Mouse (Mus musculus): ENCODE measurements around the gene BC107364.
"Not testable (repeated sequence)": the region's sequence is repeated elsewhere in the genome, so short reads cannot be mapped to it uniquely, and the experiment has no call there.

The BC107364 gene

DNA sequence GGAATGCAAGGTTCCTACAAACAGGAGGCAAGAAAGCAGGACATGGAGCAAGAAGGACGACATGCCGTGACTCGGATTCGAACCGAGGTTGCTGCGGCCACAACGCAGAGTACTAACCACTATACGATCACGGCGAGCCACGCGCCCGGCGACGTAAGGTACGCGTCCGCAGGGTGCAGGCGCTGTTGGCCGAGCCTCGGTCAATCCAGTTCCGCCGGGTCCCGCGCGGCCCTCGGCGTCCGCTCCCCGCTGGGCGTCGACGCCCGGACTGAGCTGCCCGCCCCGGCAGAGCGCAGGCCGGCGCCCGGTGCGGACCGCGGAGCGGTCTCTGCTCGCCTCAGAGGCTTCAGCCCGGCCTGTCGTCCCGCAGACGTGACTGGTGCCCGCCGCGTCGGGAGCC, 5.9 kb upstream of the BC107364 start:
- DNase-seq (ENCODE audit: extremely low read depth, insufficient read length, low spot score) = not testable (repeated sequence)

DNA sequence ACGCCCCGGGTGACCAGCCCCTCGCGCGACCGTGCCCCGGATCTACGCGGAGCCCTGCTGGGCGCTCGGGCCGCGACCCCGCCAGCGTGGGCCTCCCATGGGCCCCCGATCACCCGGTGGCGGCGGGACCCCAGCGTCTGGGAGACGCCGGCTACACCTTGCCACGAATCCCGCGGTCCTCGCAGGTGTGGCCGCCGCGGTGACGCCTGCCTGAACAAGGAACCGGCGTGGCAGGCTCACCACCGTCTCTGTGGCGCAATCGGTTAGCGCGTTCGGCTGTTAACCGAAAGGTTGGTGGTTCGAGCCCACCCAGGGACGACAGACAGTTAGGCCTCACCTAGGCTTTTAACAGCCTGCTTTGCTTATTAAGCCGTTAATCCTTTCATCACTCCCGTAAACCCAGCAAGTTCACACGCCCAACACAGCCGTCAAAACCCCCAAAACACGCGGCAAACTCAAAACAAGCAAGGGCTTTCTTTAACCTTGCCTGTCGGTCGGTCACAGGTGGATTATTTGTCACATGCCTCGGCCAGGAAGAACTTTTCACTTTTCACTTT, 847 bp downstream of the BC107364 start:
- not testable (repeated sequence) for DNase-seq (ENCODE audit: extremely low read depth, insufficient read length, low spot score)

- not testable (repeated sequence) for DNase-seq (ENCODE audit: extremely low read depth, insufficient read length, low spot score)
Observed at GRCm38 (mm10) chr3:96450586-96450896, 1.6 kb downstream of the BC107364 start.

- DNase-seq (ENCODE audit: extremely low read depth, insufficient read length, low spot score) = not testable (repeated sequence)
Observed at GRCm38 (mm10) chr3:96449762-96450585, 2.1 kb downstream of the BC107364 start.

GRCm38 (mm10) chr3:96445436-96445835, 6.7 kb downstream of the BC107364 start:
- DNase-seq (ENCODE audit: extremely low read depth, insufficient read length, low spot score) = no peak

DNA sequence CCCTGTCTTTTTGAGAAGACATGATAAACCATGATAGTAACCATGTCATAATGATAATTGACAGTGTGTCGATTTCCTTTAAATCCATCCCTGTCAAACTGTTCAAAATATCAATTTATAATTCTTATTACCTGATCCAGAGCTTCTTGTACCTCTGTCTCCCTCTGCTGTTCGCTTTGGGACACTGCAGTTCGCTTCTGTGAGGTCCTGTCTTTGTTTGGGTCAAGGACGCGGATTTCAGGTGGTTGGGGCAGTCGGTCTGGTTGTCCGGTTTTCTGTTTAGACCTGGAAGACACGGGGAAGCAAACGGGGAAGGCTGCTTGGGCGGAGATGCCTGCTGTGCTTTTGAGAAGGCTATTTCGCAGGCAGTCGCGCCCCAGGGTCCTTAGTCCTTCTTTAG, 11.5 kb downstream of the BC107364 start:
- DNase-seq (ENCODE audit: extremely low read depth, insufficient read length, low spot score) = peak; percentile 24

GRCm38 (mm10) chr3:96435557-96436091, 16.5 kb downstream of the BC107364 start:
- DNase-seq (ENCODE audit: extremely low read depth, insufficient read length, low spot score) = no peak

- DNase-seq (ENCODE audit: extremely low read depth, insufficient read length, low spot score) = no peak
Observed at GRCm38 (mm10) chr3:96432207-96432606, 19.9 kb downstream of the BC107364 start.

GRCm38 (mm10) chr3:96429819-96430132, 22.3 kb downstream of the BC107364 start:
- no peak for DNase-seq (ENCODE audit: extremely low read depth, insufficient read length, low spot score)

DNA sequence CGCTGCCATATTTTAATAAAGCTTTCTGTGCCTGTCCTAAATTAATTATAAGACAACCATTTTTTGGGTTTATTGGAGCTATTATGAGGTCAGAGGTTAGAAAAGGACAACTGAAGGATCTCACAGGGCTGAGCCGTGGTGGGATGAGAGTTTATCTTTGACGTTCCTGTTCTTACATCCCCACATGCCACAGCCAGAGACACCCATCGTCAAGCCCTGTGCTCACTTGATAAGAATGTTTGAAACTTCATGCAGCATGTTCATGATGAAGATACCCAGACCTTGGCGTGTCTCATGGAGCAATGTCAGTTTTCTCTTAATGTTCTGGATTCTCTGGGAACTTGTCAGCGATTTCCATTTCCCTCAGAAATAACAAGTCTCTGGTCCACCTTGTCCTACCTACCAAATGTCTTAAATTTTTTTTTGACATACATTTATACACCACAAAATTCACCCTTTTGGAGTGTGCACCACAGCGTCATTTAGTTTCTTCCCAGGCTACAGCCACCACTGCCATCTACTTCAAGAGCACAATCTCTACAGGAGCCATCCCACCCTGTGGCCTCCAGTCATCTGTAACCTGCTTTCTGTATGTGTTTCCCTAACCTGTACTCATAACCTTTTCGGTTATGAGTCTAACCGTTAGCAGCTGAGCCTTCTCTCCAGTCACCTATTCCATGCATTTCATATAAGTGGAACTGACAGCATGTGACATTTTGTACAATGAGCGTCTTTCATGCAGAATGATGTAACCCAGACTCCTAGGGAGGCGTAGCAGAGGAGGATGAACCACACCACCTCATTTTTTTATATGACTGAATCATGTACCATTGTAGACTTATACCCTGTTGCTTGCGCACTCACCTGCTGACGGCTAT, 22.9 kb downstream of the BC107364 start:
- no peak for DNase-seq (ENCODE audit: extremely low read depth, insufficient read length, low spot score)

GRCm38 (mm10) chr3:96427761-96428462, 24.2 kb downstream of the BC107364 start:
- DNase-seq (ENCODE audit: extremely low read depth, insufficient read length, low spot score) = peak; percentile 79

- peak; percentile 45 for DNase-seq (ENCODE audit: extremely low read depth, insufficient read length, low spot score)
Observed at GRCm38 (mm10) chr3:96427311-96427710, 24.8 kb downstream of the BC107364 start.

GRCm38 (mm10) chr3:96426268-96426667, 25.8 kb downstream of the BC107364 start:
- DNase-seq (ENCODE audit: extremely low read depth, insufficient read length, low spot score) = no peak

- not testable (repeated sequence) for DNase-seq (ENCODE audit: extremely low read depth, insufficient read length, low spot score)
Observed at GRCm38 (mm10) chr3:96424447-96424846, 27.7 kb downstream of the BC107364 start.

DNA sequence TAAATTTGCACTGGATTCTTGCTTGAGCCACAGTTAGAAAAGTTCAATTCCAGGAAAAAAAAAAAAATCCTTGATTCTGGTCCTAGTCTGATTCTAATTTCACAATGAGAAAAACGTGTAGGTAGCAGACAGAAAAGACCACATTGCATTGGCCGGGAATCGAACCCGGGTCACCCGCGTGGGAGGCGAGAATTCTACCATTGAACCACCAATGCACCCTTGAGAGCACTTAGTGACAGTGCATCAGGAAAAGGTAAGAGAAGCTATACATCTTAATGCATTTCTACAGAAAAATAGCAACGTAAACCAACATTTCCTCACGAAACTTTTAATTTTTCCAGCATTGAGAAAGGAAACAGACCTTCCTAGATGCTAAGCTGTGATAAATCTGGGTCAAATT, 28.2 kb downstream of the BC107364 start:
- DNase-seq (ENCODE audit: extremely low read depth, insufficient read length, low spot score) = peak; percentile 46

DNA sequence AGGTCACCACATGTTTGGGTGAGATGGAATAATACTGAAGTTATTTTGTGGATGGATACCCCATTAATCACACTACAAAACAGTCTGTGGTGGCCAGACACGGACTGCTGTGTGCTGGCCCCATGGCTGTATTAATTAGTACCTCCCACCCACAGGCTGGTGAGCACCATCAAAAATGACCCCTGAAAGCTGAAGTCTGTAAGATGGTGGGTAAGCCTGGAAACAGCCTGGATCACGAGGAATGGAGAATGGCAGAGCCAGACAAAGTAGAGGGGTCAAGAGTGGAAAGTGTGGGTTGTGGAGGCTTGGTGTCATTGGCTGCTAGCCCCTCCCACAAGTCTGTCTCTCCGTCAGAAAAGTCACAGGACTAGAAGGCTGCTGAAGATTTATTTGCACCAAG, 31.3 kb downstream of the BC107364 start:
- DNase-seq (ENCODE audit: extremely low read depth, insufficient read length, low spot score) = no peak

DNA sequence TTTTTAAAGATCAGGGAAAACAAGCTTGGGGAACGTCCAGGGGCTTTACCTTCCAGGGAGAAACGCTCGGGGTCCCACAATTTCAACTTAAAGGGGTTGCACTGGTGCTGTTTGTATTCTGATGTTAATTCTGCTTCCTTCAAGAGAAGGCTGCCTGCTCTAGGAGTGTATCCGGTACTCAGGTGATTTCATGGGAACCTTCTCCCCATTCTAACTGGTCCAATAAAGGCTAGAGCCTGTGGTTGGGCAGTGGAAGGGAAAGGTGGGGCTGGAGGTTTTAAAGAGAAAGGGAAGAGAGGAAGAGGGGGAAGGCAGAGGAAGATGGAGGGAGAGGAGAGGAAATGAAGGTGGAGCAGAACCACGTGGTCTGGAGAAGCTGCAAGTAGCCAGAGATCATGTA, 33.2 kb downstream of the BC107364 start:
- not testable (repeated sequence) for DNase-seq (ENCODE audit: extremely low read depth, insufficient read length, low spot score)

DNA sequence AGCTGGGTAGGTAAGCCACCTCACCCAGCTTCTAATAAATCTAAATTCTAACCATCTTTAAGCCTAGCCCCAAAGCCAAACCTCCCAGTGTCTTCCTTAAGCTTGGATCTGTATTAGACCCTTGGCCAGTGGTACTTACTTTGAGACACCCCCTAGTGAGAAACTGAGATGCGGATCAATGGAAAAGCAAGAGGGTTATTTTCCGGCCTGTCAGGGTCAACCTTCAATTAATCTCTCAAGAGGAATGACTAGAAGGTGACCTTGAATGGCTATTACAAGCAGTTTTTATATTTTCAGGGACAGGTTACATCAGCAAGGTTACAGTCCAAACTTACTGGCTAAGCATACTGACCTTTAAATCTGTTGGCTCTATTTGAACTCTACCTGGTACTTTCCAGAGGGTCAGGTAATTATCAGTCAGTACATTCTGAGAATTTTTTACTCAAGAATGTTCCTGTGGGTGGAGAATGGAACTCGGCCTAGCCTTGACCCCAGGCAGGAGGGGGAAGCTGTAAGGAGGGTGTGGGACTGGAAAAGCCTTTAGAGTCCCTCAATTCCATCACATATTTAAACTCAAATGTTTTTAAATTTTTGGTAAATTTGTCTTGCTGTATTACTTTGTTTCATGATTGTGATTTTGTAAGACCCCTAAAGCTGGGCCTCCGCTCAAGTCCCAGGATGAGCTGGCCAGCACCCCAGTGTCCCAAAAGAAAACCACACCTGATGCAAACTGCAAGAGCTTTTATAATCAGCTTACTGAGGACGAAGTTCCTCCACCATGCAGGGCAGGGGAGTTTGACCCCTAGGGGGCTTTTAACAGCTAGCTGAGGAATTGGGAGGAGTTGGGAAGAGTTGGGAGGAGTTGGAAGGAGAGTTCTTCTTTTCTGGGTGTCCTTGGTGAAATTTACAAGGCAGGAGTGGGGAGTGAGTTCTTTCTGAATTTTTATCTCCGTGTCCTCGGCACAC, 34.0 kb downstream of the BC107364 start:
- DNase-seq (ENCODE audit: extremely low read depth, insufficient read length, low spot score) = no peak

DNA sequence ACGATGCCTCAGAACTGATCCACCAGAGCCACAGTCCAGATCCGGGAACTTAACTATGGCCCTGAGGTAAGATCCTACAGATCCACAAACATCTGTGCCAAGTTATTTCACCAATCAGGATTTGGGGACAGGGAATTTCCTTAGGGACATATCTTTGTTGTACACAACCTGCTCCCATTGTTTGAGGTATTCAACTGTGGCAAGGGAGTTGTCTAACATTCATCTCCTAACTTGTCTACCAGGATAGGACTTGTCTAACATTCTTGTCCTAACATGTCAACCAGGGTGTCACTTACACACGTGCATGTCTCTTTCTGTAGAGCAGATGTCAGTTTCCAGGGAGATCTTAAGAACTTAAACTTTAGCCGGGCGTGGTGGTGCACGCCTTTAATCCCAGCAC, 35.5 kb downstream of the BC107364 start:
- no peak for DNase-seq (ENCODE audit: extremely low read depth, insufficient read length, low spot score)

GRCm38 (mm10) chr3:96416056-96416455, 36.0 kb downstream of the BC107364 start:
- DNase-seq (ENCODE audit: extremely low read depth, insufficient read length, low spot score) = no peak

Measured in 3134 (cell line).